Mouse (Mus musculus): Measurements from ENCODE around the gene Ifi35. TPM values are rescaled to one million over a fixed set of nuclear protein-coding genes. Genes with fewer than 3 reads are reported as not detected.

The Ifi35 gene
- polyA plus RNA-seq, 1 experiment from 2014 or later, result 2.7 TPM

Small RNA genes within 50 kb of the gene (microRNA-seq; reads per million reads assigned to microRNA genes)
- gene Mir6929 (ENCODE audit: borderline number of aligned reads), result not detected

Other genes starting within 250 kb of the Ifi35 start
- 11.6 and 12.4 TPM in 2 replicates for gene Ezh1, start 221.9 kb upstream of the Ifi35 start, polyA plus RNA-seq (2014; fragmentation: Nextera tagmentation; extraction: Ambion mirVana)
- gene Ramp2, start 202.4 kb upstream of the Ifi35 start, polyA plus RNA-seq (2014; fragmentation: Nextera tagmentation; extraction: Ambion mirVana), result 64.8 and 69.3 TPM in 2 replicates
- gene Vps25, start 194.7 kb upstream of the Ifi35 start, polyA plus RNA-seq (2014; fragmentation: Nextera tagmentation; extraction: Ambion mirVana), result 114 and 117 TPM in 2 replicates
- 2.4 and 3.5 TPM in 2 replicates for gene Wnk4, start 187.8 kb upstream of the Ifi35 start, polyA plus RNA-seq (2014; fragmentation: Nextera tagmentation; extraction: Ambion mirVana)
- 1.6 and 1.8 TPM in 2 replicates for gene Cntd1, start 169.4 kb upstream of the Ifi35 start, polyA plus RNA-seq (2014; fragmentation: Nextera tagmentation; extraction: Ambion mirVana)
- gene Coa3, start 169.3 kb upstream of the Ifi35 start, polyA plus RNA-seq (2014; fragmentation: Nextera tagmentation; extraction: Ambion mirVana), result 193 and 212 TPM in 2 replicates
- gene Becn1, start 146.1 kb upstream of the Ifi35 start, polyA plus RNA-seq (2014; fragmentation: Nextera tagmentation; extraction: Ambion mirVana), result 158 and 160 TPM in 2 replicates
- gene Psme3, start 132.2 kb upstream of the Ifi35 start, polyA plus RNA-seq (2014; fragmentation: Nextera tagmentation; extraction: Ambion mirVana), result 150 and 154 TPM in 2 replicates
- 1.2 TPM in 2 replicates for gene Aoc2, start 123.3 kb upstream of the Ifi35 start, polyA plus RNA-seq (2014; fragmentation: Nextera tagmentation; extraction: Ambion mirVana)
- gene Aoc3, start 117.8 kb upstream of the Ifi35 start, polyA plus RNA-seq (2014; fragmentation: Nextera tagmentation; extraction: Ambion mirVana), result 0.04 TPM in 1 of 2 replicates, not detected in the other
- not detected in 2 replicates for gene G6pc, start 80.8 kb upstream of the Ifi35 start, polyA plus RNA-seq (2014; fragmentation: Nextera tagmentation; extraction: Ambion mirVana)
- 89.6 and 90.9 TPM in 2 replicates for gene Aarsd1, start 30.8 kb upstream of the Ifi35 start, polyA plus RNA-seq (2014; fragmentation: Nextera tagmentation; extraction: Ambion mirVana)
- gene Gm27029, start 23.6 kb upstream of the Ifi35 start, polyA plus RNA-seq (2014; fragmentation: Nextera tagmentation; extraction: Ambion mirVana), result 10.1 and 12.8 TPM in 2 replicates
- gene Rundc1, start 23.3 kb upstream of the Ifi35 start, polyA plus RNA-seq (2014; fragmentation: Nextera tagmentation; extraction: Ambion mirVana), result 10.4 and 11.8 TPM in 2 replicates
- 3.5 and 3.9 TPM in 2 replicates for gene Ptges3l, start 23.1 kb upstream of the Ifi35 start, polyA plus RNA-seq (2014; fragmentation: Nextera tagmentation; extraction: Ambion mirVana)
- 432 and 435 TPM in 2 replicates for gene Rpl27, start 6.1 kb upstream of the Ifi35 start, polyA plus RNA-seq (2014; fragmentation: Nextera tagmentation; extraction: Ambion mirVana)
- gene Rnd2, start 16.6 kb downstream of the Ifi35 start, polyA plus RNA-seq (2014; fragmentation: Nextera tagmentation; extraction: Ambion mirVana), result 9.4 and 10.2 TPM in 2 replicates
- 20.9 and 24.6 TPM in 2 replicates for gene Vat1, start 17.8 kb downstream of the Ifi35 start, polyA plus RNA-seq (2014; fragmentation: Nextera tagmentation; extraction: Ambion mirVana)
- 21.4 and 24.7 TPM in 2 replicates for gene Brca1, start 103.5 kb downstream of the Ifi35 start, polyA plus RNA-seq (2014; fragmentation: Nextera tagmentation; extraction: Ambion mirVana)
- 69.2 and 74.1 TPM in 2 replicates for gene Nbr1, start 103.7 kb downstream of the Ifi35 start, polyA plus RNA-seq (2014; fragmentation: Nextera tagmentation; extraction: Ambion mirVana)
- gene Tmem106a, start 133.8 kb downstream of the Ifi35 start, polyA plus RNA-seq (2014; fragmentation: Nextera tagmentation; extraction: Ambion mirVana), result 2.0 and 2.4 TPM in 2 replicates
- gene Gm11634, start 150.8 kb downstream of the Ifi35 start, polyA plus RNA-seq (2014; fragmentation: Nextera tagmentation; extraction: Ambion mirVana), result not detected in 2 replicates
- gene Rdm1, start 178.8 kb downstream of the Ifi35 start, polyA plus RNA-seq (2014; fragmentation: Nextera tagmentation; extraction: Ambion mirVana), result 37.3 and 43.0 TPM in 2 replicates
- 2.8 and 4.3 TPM in 2 replicates for gene Arl4d, start 217.1 kb downstream of the Ifi35 start, polyA plus RNA-seq (2014; fragmentation: Nextera tagmentation; extraction: Ambion mirVana)